Mouse (Mus musculus) bone marrow, adult 2 months (tissue): Measurements from ENCODE around the gene Mark4. TPM values are rescaled to one million over a fixed set of nuclear protein-coding genes. Genes with fewer than 3 reads are reported as not detected.
A peak's percentile ranks its signal among the peaks of the same experiment; 100 is the strongest.

Source experiments
- H3K27ac ChIP-seq: fragments of 200-500 bp; 2 replicates; pipeline ENCODE4 v1.5.1; 2012; ENCODE audit warnings: low read depth, mild to moderate bottlenecking, control low read depth, inconsistent platforms, low read length; ENCODE audit not compliant: control insufficient read depth, poor library complexity, insufficient read depth
- H3K4me1 ChIP-seq: fragments of 200-500 bp; 2 replicates; pipeline ENCODE4 v1.6.1; 2011; ENCODE audit warnings: low read length; ENCODE audit not compliant: control insufficient read depth, insufficient read depth
- H3K4me3 ChIP-seq: fragments of 200-500 bp; replicated peaks from 2 replicates; pipeline ENCODE3; 2011; ENCODE audit warnings: mild to moderate bottlenecking, low read depth, low read length, control low read depth; ENCODE audit not compliant: control insufficient read depth
- CTCF ChIP-seq: fragments of 200-500 bp; IDR thresholded peaks from 2 replicates; pipeline ENCODE4 v1.5.1; 2011; ENCODE audit warnings: low read length, control low read depth; ENCODE audit not compliant: control insufficient read depth, insufficient read depth
- POLR2A ChIP-seq: fragments of 200-500 bp; IDR thresholded peaks from 2 replicates; pipeline ENCODE4 v1.6.1; 2011; ENCODE audit warnings: low read depth, mild to moderate bottlenecking, control low read depth, low read length, borderline replicate concordance; ENCODE audit not compliant: control insufficient read depth
- WGBS: fragments of 180-500 bp; shearing (Covaris S2); methylation state at CpG from one replicate; pipeline ENCODE4 v1.1.7; 2018; 5-methylcytosine and 5-hydroxymethylcytosine counted together
- polyA plus RNA-seq: library from polyadenylated mRNA; stranded (reverse); fragments of >200 nt; gene quantifications from 2 replicates; pipeline ENCODE4 v1.2.4, GENCODE M21; 2011; ENCODE audit warnings: low replicate concordance; ENCODE audit not compliant: missing spikeins, insufficient read depth, insufficient read length

Mark4 gene
- polyA plus RNA-seq, 1 experiment: 14.6 TPM

DNA sequence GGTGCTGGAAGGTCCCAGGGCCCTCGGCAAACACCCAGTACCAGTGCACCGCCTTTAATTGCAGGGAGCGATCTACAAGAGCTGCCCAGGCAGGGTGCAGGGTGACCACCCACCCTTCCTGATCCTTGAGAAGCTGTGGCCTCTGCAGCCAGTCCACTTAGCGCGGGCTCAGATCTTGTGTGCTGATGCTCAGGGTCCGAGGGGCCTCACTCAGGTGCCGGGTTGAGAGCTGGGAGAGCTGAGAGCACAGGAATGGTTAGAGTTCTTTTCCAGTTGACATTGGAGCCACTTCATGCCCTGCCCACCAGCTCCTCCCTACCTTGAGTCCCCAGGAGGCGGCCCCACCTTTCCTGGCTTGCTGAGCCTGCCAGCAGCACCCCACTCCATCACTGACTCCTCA is 64.1 kb downstream of the Mark4 start:
- H3K4me1 ChIP-seq: no peaks in the 10 kb centered on the region; the same call in 1 of the 2 replicates
- 83% methylated on average over 8 of the region's 8 CpGs for WGBS
- TF ChIP-seq POLR2A (no peak), CTCF (no peak)
- no peak overlapping the region; the same call in 1 of the 2 replicates for H3K27ac ChIP-seq
- no peak overlapping the region for H3K4me3 ChIP-seq

- TF ChIP-seq POLR2A (no peak), CTCF (no peak)
- WGBS: 79% methylated on average over 10 of the region's 10 CpGs
These were observed 69.8 kb downstream of the Mark4 start for GRCm38 (mm10) chr7:19388699-19389413.

GRCm38 (mm10) chr7:19383708-19384107 is 74.9 kb downstream of the Mark4 start:
- Histone ChIP-seq H3K4me1 (no peaks in the 10 kb centered on the region; the same call in 1 of the 2 replicates), H3K27ac (no peak overlapping the region), H3K4me3 (no peak overlapping the region)
- 92% methylated on average over 9 of the region's 9 CpGs for WGBS
- no peak for TF ChIP-seq POLR2A
- TF ChIP-seq CTCF: no peak

More at GRCm38 (mm10) chr7:19388699-19389413, 69.8 kb downstream of the Mark4 start:
- no peak overlapping the region for H3K27ac ChIP-seq
- H3K4me1 ChIP-seq: no peaks in the 10 kb centered on the region; the same call in 1 of the 2 replicates
- no peak overlapping the region for H3K4me3 ChIP-seq

- H3K4me1 ChIP-seq: no peaks in the 10 kb centered on the region; the same call in 1 of the 2 replicates
- H3K27ac ChIP-seq: no peak overlapping the region
- under 1% methylated on average over 32 of the region's 37 CpGs for WGBS
- H3K4me3 ChIP-seq: peak overlapping the region; percentile 96
- TF ChIP-seq POLR2A (no peak), CTCF (no peak)
These were observed 76.5 kb downstream of the Mark4 start for GRCm38 (mm10) chr7:19382166-19382541.

GRCm38 (mm10) chr7:19381377-19382165 is 77.0 kb downstream of the Mark4 start, which contains the start of gene Ercc2:
Gene Ercc2 (plus strand): TSS chr7:19382010.
- TF ChIP-seq CTCF (no peak), POLR2A (peak; percentile 52; the same call in 1 of the 2 replicates)
- Histone ChIP-seq H3K4me3 (peak within 1 kb of the TSS; percentile 96), H3K27ac (no peak within 1 kb of the TSS), H3K4me1 (no peaks in the 10 kb centered on the region; the same call in 1 of the 2 replicates)
- WGBS: 6% methylated on average over 42 of the region's 48 CpGs

DNA sequence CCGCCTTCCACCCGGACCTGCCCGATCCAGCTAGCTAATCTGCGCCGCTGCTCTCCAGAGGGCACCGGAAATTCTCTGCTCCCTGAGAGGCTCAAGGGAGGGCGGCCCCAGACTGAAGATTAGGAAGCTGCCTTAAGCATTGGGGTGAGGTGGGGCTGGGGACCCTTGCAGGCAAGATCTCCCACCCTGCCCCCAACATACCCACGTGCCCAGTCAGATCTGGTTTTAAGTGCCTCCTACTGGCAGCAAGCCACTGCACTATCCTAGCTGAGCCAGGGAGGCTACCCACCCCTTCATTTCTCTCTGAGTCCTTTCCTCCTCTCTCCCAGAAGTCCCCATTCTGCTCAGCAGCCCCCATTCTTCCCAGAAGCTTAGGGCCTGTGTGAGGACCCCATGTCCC is 80.6 kb downstream of the Mark4 start:
- TF ChIP-seq CTCF: no peak
- no peak for TF ChIP-seq POLR2A

DNA sequence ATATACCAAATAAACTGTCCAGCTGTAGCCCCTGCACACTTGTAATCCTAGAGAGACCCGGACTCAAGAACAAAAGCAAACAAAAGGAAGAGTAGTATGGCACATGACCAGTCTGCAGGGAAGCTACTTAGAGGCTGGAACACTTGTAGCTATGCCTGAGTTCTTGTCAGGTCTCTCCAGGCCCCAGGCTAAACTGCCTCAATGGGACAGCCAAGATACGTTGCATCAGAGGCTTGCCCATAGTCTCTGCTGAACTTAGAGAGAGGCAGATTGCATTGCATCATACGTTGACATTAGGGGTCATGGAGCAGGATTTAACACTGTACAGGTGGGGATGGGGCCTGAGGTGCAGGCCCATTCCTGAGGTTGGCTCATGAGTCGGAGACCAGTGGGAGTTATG is 82.6 kb downstream of the Mark4 start:
- no peaks in the 10 kb centered on the region for H3K4me1 ChIP-seq
- WGBS: 84% methylated on average over 4 of the region's 4 CpGs
- H3K4me3 ChIP-seq: no peak overlapping the region
- TF ChIP-seq CTCF (no peak), POLR2A (no peak)
- H3K27ac ChIP-seq: no peak overlapping the region

More for the DNA sequence above, 80.6 kb downstream of the Mark4 start:
- Histone ChIP-seq H3K4me3 (no peak overlapping the region), H3K4me1 (no peaks in the 10 kb centered on the region), H3K27ac (no peak overlapping the region)
- 75% methylated on average over 8 of the region's 8 CpGs for WGBS

DNA sequence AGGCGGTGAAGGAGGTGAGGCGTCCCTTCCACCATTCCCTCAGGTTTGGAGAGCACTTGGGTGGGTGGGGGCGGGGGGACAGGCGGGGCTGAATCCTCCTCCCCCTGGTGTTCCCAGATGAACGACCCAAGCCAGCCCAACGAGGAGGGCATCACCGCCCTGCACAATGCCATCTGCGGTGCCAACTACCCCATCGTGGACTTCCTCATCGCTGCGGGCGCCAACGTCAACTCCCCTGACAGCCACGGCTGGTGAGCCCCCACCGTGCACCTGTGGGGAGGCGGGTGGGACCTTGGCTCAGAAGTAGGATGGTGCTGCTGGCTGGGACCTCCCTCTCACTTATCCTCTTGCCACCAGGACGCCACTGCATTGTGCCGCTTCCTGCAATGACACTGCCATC is 83.3 kb downstream of the Mark4 start:
- Histone ChIP-seq H3K4me1 (no peaks in the 10 kb centered on the region), H3K4me3 (no peak overlapping the region), H3K27ac (no peak overlapping the region)
- TF ChIP-seq POLR2A (no peak), CTCF (no peak)
- 74% methylated on average over 18 of the region's 18 CpGs for WGBS

Other genes with a start within 250 kb of the Mark4 start
- 0.34 and 0.70 TPM in 2 replicates for gene Gpr4, start 246.3 kb downstream of the Mark4 start, polyA plus RNA-seq
- gene Opa3, start 230.5 kb downstream of the Mark4 start, polyA plus RNA-seq: 7.5 and 8.5 TPM in 2 replicates
- gene Vasp, start 187.0 kb downstream of the Mark4 start, polyA plus RNA-seq: 83.3 and 135 TPM in 2 replicates
- gene Ppm1n, start 178.8 kb downstream of the Mark4 start, polyA plus RNA-seq: 3.6 TPM in 1 of 2 replicates, not detected in the other
- 0.92 and 2.3 TPM in 2 replicates for gene Rtn2, start 176.2 kb downstream of the Mark4 start, polyA plus RNA-seq
- 0.50 and 1.1 TPM in 2 replicates for gene Fosb, start 148.8 kb downstream of the Mark4 start, polyA plus RNA-seq
- 19.2 and 31.3 TPM in 2 replicates for gene Ercc1, start 114.0 kb downstream of the Mark4 start, polyA plus RNA-seq
- gene Cd3eap, start 99.3 kb downstream of the Mark4 start, polyA plus RNA-seq: 11.7 and 13.7 TPM in 2 replicates
- gene Ppp1r13l, start 99.1 kb downstream of the Mark4 start, polyA plus RNA-seq: 1.7 and 4.0 TPM in 2 replicates
- 17.9 and 31.9 TPM in 2 replicates for gene Ercc2, start 76.8 kb downstream of the Mark4 start, polyA plus RNA-seq
- gene Klc3, start 54.7 kb downstream of the Mark4 start, polyA plus RNA-seq: 1.6 and 1.9 TPM in 2 replicates
- 25.1 and 31.8 TPM in 2 replicates for gene Ckm, start 54.0 kb downstream of the Mark4 start, polyA plus RNA-seq
- 4.2 and 10.3 TPM in 2 replicates for gene Exoc3l2, start 4.5 kb upstream of the Mark4 start, polyA plus RNA-seq
- gene Bloc1s3, start 49.5 kb upstream of the Mark4 start, polyA plus RNA-seq: 4.4 and 8.0 TPM in 2 replicates
- 12.4 and 12.7 TPM in 2 replicates for gene Trappc6a, start 49.6 kb upstream of the Mark4 start, polyA plus RNA-seq
- gene Nkpd1, start 59.0 kb upstream of the Mark4 start, polyA plus RNA-seq: not detected in 2 replicates
- gene Ppp1r37, start 104.3 kb upstream of the Mark4 start, polyA plus RNA-seq: 71.6 and 93.5 TPM in 2 replicates
- 2.8 and 3.0 TPM in 2 replicates for gene Zfp296, start 118.5 kb upstream of the Mark4 start, polyA plus RNA-seq
- gene Gemin7, start 118.8 kb upstream of the Mark4 start, polyA plus RNA-seq: 52.9 and 74.3 TPM in 2 replicates
- 64.7 and 98.2 TPM in 2 replicates for gene Clasrp, start 145.7 kb upstream of the Mark4 start, polyA plus RNA-seq
- 6.4 and 12.0 TPM in 2 replicates for gene Relb, start 170.6 kb upstream of the Mark4 start, polyA plus RNA-seq
- 18.1 and 31.2 TPM in 2 replicates for gene Clptm1, start 206.2 kb upstream of the Mark4 start, polyA plus RNA-seq
- 13.2 TPM in 1 of 2 replicates, not detected in the other for gene Apoc2, start 219.1 kb upstream of the Mark4 start, polyA plus RNA-seq
- 7.6 TPM in 1 of 2 replicates, not detected in the other for gene Gm44805, start 222.6 kb upstream of the Mark4 start, polyA plus RNA-seq
- gene Apoc4, start 222.7 kb upstream of the Mark4 start, polyA plus RNA-seq: 3.6 and 18.7 TPM in 2 replicates
- gene Apoc1, start 233.8 kb upstream of the Mark4 start, polyA plus RNA-seq: 48.3 and 137 TPM in 2 replicates
- 205 and 422 TPM in 2 replicates for gene Apoe, start 240.4 kb upstream of the Mark4 start, polyA plus RNA-seq